Mouse (Mus musculus) megakaryocyte-erythroid progenitor cell, adult 5 weeks (primary cell): ENCODE measurements around the gene Gm17332. TPM values are rescaled to one million over a fixed set of nuclear protein-coding genes. Genes with fewer than 3 reads are reported as not detected.

Experiments used
- polyA plus RNA-seq: library from polyadenylated mRNA; stranded (reverse); fragments of >175 nt; gene quantifications from 2 replicates; pipeline ENCODE4 v1.2.3, GENCODE M21; 2012

Gene Gm17332
- not detected in 2 replicates for polyA plus RNA-seq

DNA sequence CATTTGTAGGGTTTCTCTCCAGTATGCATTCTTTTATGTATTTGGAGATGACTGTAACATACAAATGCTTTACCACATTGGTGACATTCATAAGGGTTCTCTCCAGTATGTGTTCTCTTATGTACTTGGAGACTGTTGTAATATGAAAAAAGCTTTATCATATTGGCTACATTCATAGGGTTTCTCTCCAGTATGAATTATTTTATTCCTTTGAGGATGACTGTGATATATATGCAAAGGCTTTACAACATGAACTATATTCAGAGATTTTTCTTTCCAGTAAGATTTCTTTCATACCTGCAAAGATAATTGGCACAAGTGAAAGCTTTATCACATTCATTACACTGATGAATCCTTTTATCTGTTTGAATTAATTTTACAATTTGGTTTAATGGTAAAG is at the start of gene Gm17332:
Gene Gm17332 (minus strand): TSS at position 101 of the 400 bp plus-strand sequence.

Other genes with a start within 250 kb of the Gm17332 start
- gene Erlec1, start 228.1 kb downstream of the Gm17332 start, polyA plus RNA-seq = 17.5 and 21.5 TPM in 2 replicates
- gene Chac2, start 196.1 kb downstream of the Gm17332 start, polyA plus RNA-seq = 1.1 TPM in 2 replicates
- gene Stc2, start 187.6 kb upstream of the Gm17332 start, polyA plus RNA-seq = 0.34 and 0.48 TPM in 2 replicates